Mouse (Mus musculus) erythroblast, embryonic 14.5 days (primary cell): ENCODE results near the gene Apoa5.

Experiments used
- GATA1 ChIP-seq: IDR thresholded peaks from 2 replicates; pipeline ENCODE4 v1.6.1; 2012; ENCODE audit warnings: low read length, inconsistent platforms, mixed read lengths
- TAL1 ChIP-seq: IDR thresholded peaks from 3 replicates; pipeline ENCODE4 v1.6.1; 2012; ENCODE audit warnings: low read length, inconsistent platforms, mixed read lengths

DNA sequence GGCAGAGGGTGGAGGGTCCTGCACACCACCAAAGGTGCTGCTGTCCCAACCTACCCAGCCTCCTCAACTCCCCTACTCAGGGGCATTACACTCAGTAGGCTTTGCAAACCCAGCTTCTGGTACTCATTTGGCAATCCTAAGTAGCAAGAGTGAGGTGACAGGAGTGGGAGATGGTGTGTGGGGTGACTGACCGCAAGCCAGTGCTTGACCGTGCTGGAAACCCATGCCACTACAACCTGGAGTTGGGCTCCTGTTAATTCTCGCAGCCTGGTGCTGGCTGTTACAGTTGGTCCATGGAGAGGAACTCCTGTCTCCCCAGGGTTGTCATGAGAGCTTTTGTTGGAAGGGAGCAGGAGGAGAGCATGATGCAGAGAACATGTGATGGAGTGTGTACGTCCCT is 2.3 kb downstream of the Apoa5 start:
- TF ChIP-seq GATA1 = no peak
- no peak for TF ChIP-seq TAL1
